In the genomic region with DNA sequence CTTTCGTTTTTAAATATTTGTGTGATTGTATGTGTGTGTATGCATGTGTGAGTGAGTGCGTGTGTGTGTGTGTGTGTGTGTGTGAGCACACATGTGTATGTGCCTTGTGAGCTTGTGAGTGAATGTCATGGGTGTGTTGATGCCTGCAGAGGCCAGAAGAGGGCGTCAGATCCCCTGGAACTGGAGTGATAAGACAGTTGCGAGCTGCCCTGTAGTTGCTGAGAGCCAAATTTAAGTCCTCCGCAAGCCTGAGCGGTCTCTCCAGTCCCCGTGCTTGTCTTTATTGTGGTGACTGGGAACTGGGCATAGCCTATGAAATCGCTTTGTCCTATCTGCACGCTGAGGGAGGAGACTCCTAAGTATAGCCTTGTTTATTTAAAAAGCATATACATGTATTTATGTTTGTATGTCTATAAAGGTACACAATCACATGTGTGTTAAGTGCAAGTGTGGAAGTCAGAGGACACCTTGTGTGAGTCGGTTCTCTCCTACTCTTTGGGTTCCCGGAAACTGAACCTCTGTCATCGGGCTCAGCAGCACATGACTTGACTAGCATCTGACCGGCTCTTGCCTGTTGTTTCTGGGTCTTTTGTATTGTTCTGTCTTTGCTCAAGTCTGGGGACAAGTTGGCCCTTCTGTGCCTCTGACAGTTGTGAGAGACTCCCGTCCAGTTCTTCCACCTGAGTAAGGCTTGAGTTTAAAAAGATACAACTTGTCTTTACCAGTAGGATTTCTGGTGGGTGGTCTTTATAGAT, we compare ENCODE assay signal across 11 mouse cellular contexts. TPM values are rescaled to one million over a fixed set of nuclear protein-coding genes. Genes with fewer than 3 reads are reported as not detected.
DNase-seq lines count a peak whose midpoint lies in the region; ATAC-seq and TF ChIP-seq lines count a peak whose summit lies in the region.
"Had no signal": no experiment of that assay in that cellular context is flagged by ENCODE, and none has a peak within 500 bp of the region (broad histone marks: within the 10 kb centered on the region; RNA-seq: fewer than 3 reads in every experiment).

No protein-coding gene starts in this region.

- H3K4me2 ChIP-seq in hindbrain, embryonic 16.5 days (ENCODE audit: low read length), result no peak overlapping the region
- H3K4me2 ChIP-seq in liver, postnatal 0 days (ENCODE audit: low read depth, low read length), result no peak overlapping the region
- H3K4me2 ChIP-seq: neural tube, embryonic 12.5 days had no signal

- H3K9ac ChIP-seq in hindbrain, embryonic 16.5 days (ENCODE audit: low read depth, low read length), result no peak overlapping the region
- H3K9ac ChIP-seq in liver, postnatal 0 days (replicated peaks), result no peak overlapping the region
- H3K9ac ChIP-seq: neural tube, embryonic 12.5 days had no signal

- peaks cover 60% of the 10 kb centered on the region for H3K4me1 ChIP-seq in hindbrain, embryonic 10.5 days (replicated peaks)
- peaks cover 9% of the 10 kb centered on the region for H3K4me1 ChIP-seq in hindbrain, embryonic 16.5 days (ENCODE audit: control insufficient read depth, insufficient read depth, low read depth, low read length)
- peaks cover 8% of the 10 kb centered on the region for H3K4me1 ChIP-seq in liver, postnatal 0 days (ENCODE audit: insufficient read depth)
- H3K4me1 ChIP-seq in brown adipose tissue, adult 24 weeks (ENCODE audit: control insufficient read depth, insufficient read depth, insufficient read length, low read length), result peaks cover 36% of the 10 kb centered on the region

- H3K4me3 ChIP-seq in hindbrain, embryonic 10.5 days, result no peak overlapping the region
- H3K4me3 ChIP-seq in hindbrain, embryonic 16.5 days (ENCODE audit: low read length), result no peak overlapping the region
- H3K4me3 ChIP-seq in liver, postnatal 0 days (ENCODE audit: low read depth, low read length), result no peak overlapping the region
- H3K4me3 ChIP-seq in brown adipose tissue, adult 24 weeks (ENCODE audit: insufficient read depth, low read depth, low read length), result no peak overlapping the region
- H3K4me3 ChIP-seq: neural tube, embryonic 12.5 days had no signal

- H3K27ac ChIP-seq in hindbrain, embryonic 10.5 days, result peak overlapping the region; percentile 12; the same call in 1 of the 2 replicates
- H3K27ac ChIP-seq in hindbrain, embryonic 16.5 days (ENCODE audit: low read depth, low read length), result no peak overlapping the region
- H3K27ac ChIP-seq in liver, postnatal 0 days (ENCODE audit: low read depth), result no peak overlapping the region
- peak overlapping the region; percentile 19; the same call in 1 of the 2 replicates for H3K27ac ChIP-seq in brown adipose tissue, adult 24 weeks (replicated peaks; ENCODE audit: low read depth, low read length)
- H3K27ac ChIP-seq: neural tube, embryonic 12.5 days had no signal

- peak; percentile 29 for TF ChIP-seq CTCF in liver, postnatal 0 days (IDR thresholded peaks at IDR 0.05; ENCODE audit: low read depth)

- H3K9me3 ChIP-seq in hindbrain, embryonic 10.5 days, result no peaks in the 10 kb centered on the region
- no peaks in the 10 kb centered on the region for H3K9me3 ChIP-seq in hindbrain, embryonic 16.5 days (ENCODE audit: control insufficient read depth, low read length)
- no peaks in the 10 kb centered on the region for H3K9me3 ChIP-seq in liver, postnatal 0 days (ENCODE audit: low read length)
- H3K9me3 ChIP-seq: neural tube, embryonic 12.5 days had no signal

- no peak for DNase-seq in hindbrain, embryonic 10.5 days (ENCODE audit: low spot score)
- DNase-seq in liver, postnatal 0 days, result no peak
- DNase-seq in liver, result no peak
- DNase-seq in gastrocnemius, postnatal 4 days (ENCODE audit: low spot score in 2 of 2), result no peak
- DNase-seq in layer of hippocampus, adult 9-11 months, result no peak
- DNase-seq: thymus, adult 2 months had no signal

- 82% methylated on average over 14 of the region's 14 CpGs for WGBS in hindbrain, embryonic 10.5 days
- 81% methylated on average over 14 of the region's 14 CpGs for WGBS in hindbrain, embryonic 16.5 days
- WGBS in liver, postnatal 0 days (ENCODE audit: insufficient replicate concordance), result 75% methylated on average over 14 of the region's 14 CpGs

- no peak for TF ChIP-seq EP300 in liver, postnatal 0 days (IDR thresholded peaks at IDR 0.05; ENCODE audit: low read depth)

- H3K27me3 ChIP-seq in hindbrain, embryonic 10.5 days (ENCODE audit: insufficient read depth, poor library complexity, severe bottlenecking), result no peaks in the 10 kb centered on the region
- no peaks in the 10 kb centered on the region for H3K27me3 ChIP-seq in hindbrain, embryonic 16.5 days (replicated peaks; ENCODE audit: control insufficient read depth, insufficient read depth, low read length)
- H3K27me3 ChIP-seq in liver, postnatal 0 days (ENCODE audit: insufficient read depth, low read length), result no peaks in the 10 kb centered on the region
- H3K27me3 ChIP-seq: neural tube, embryonic 12.5 days had no signal

- no peak for ATAC-seq in hindbrain, embryonic 16.5 days
- no peak for ATAC-seq in liver, postnatal 0 days
- ATAC-seq in megakaryocyte progenitor cell, adult 5-6 weeks (replicated peaks; ENCODE audit: poor library complexity), result peak; percentile 38
- ATAC-seq: forebrain, embryonic 14.5 days had no signal

- peaks cover 27% of the 10 kb centered on the region for H3K36me3 ChIP-seq in hindbrain, embryonic 10.5 days
- H3K36me3 ChIP-seq in hindbrain, embryonic 16.5 days (ENCODE audit: control insufficient read depth, insufficient read depth, low read length), result no peaks in the 10 kb centered on the region; the same call in 1 of the 2 replicates
- no peaks in the 10 kb centered on the region; the same call in 1 of the 2 replicates for H3K36me3 ChIP-seq in liver, postnatal 0 days (replicated peaks; ENCODE audit: insufficient read depth, low read length)
- H3K36me3 ChIP-seq: neural tube, embryonic 12.5 days had no signal

RNA-seq across cellular contexts. Expression of a gene that starts 46.0 kb away (rescaled TPM):
- 24.1 and 33.1 TPM in 2 replicates for polyA plus RNA-seq in hindbrain, embryonic 10.5 days (2016; fragmentation: Nextera tagmentation; extraction: Ambion mirVana)
- polyA plus RNA-seq in hindbrain, embryonic 16.5 days (2015; fragmentation: Nextera tagmentation; extraction: Ambion mirVana), result 57.8 and 59.3 TPM in 2 replicates
- 4.9 and 5.1 TPM in 2 replicates for polyA plus RNA-seq in liver, postnatal 0 days (2015; fragmentation: Nextera tagmentation; extraction: Ambion mirVana)
- polyA plus RNA-seq in brown adipose tissue, adult 24 weeks (2012; ENCODE audit: insufficient read depth, insufficient read length, missing spikeins), result 64.3 and 66.0 TPM in 2 replicates
- total RNA-seq in megakaryocyte progenitor cell, adult 5-6 weeks (2015), result 30.2 and 33.4 TPM in 2 replicates
- total RNA-seq in megakaryocyte progenitor cell, adult 5-6 weeks (2017), result 21.0 and 24.0 TPM in 2 replicates
- 100 to 1,000 TPM; 193 to 204 TPM for total RNA-seq in gastrocnemius, postnatal 4 days (2021)

Comparison
In these comparisons a context has a peak if more than half of its experiments do, and no peak if none do; other contexts are left out.
1. H3K27ac ChIP-seq: peak in hindbrain, embryonic 10.5 days (single experiment) and brown adipose tissue, adult 24 weeks (single experiment); none in hindbrain, embryonic 16.5 days (single experiment) and liver, postnatal 0 days (single experiment).